Mouse (Mus musculus) midbrain, postnatal 0 days (tissue): ENCODE measurements around the gene Klhl42. TPM values are rescaled to one million over a fixed set of nuclear protein-coding genes. Genes with fewer than 3 reads are reported as not detected.

Experiments
- ATAC-seq: fragments of 200-750 bp; cut with Nextera tagmentation; 2 replicates; pipeline ENCODE4 v1.8.0; 2017; ENCODE audit warnings: moderate number of reproducible peaks, mild to moderate bottlenecking, moderate TSS enrichment, moderate library complexity; ENCODE audit not compliant: low FRiP score
- DNase-seq: peaks from one replicate; pipeline ENCODE4 v3.0.0-alpha.2; 2015; ENCODE audit warnings: low spot score
- H3K27ac ChIP-seq: fragments of 300-500 bp; sonication (generic); 2 replicates; pipeline ENCODE4 v1.5.1; 2014; ENCODE audit warnings: low read depth, mild to moderate bottlenecking, low read length, mixed read lengths
- H3K27me3 ChIP-seq: fragments of 300-500 bp; sonication (generic); 2 replicates; pipeline ENCODE4 v1.6.1; 2014; ENCODE audit warnings: low read length, control low read depth, mixed read lengths; ENCODE audit not compliant: insufficient read depth
- H3K36me3 ChIP-seq: fragments of 300-500 bp; sonication (generic); 2 replicates; pipeline ENCODE4 v1.6.1; 2014; ENCODE audit warnings: low read length, control low read depth, mixed read lengths; ENCODE audit not compliant: insufficient read depth
- H3K4me1 ChIP-seq: fragments of 300-500 bp; sonication (generic); 2 replicates; pipeline ENCODE4 v1.6.1; 2014; ENCODE audit warnings: mild to moderate bottlenecking, control low read depth, antibody characterized with exemption, low read length, mixed read lengths; ENCODE audit not compliant: insufficient read depth
- H3K4me2 ChIP-seq: fragments of 300-500 bp; sonication (generic); 2 replicates; pipeline ENCODE4 v1.6.1; 2014; ENCODE audit warnings: low read depth, mild to moderate bottlenecking, low read length, mixed read lengths; ENCODE audit not compliant: poor library complexity, severe bottlenecking
- H3K4me3 ChIP-seq: fragments of 300-500 bp; sonication (generic); 2 replicates; pipeline ENCODE4 v1.5.1; 2014; ENCODE audit warnings: low read depth, mild to moderate bottlenecking, low read length, moderate library complexity
- H3K9ac ChIP-seq: fragments of 300-500 bp; sonication (generic); replicated peaks from 2 replicates; pipeline ENCODE4 v1.6.1; 2014; ENCODE audit warnings: mild to moderate bottlenecking, low read length, moderate library complexity, mixed read lengths; ENCODE audit not compliant: poor library complexity, severe bottlenecking
- H3K9me3 ChIP-seq: fragments of 300-500 bp; sonication (generic); 2 replicates; pipeline ENCODE4 v1.6.1; 2016; ENCODE audit warnings: low read length, control low read depth
- CTCF ChIP-seq: IDR thresholded peaks from 2 replicates; pipeline ENCODE4 v1.5.1; 2016; ENCODE audit warnings: antibody characterized with exemption, mild to moderate bottlenecking
- WGBS: fragments of 180-500 bp; shearing (Covaris S2); extraction: QIAGEN DNeasy Blood & Tissue Kit; methylation state at CpG from one replicate; pipeline ENCODE4 v1.1.7; 2014; 5-methylcytosine and 5-hydroxymethylcytosine counted together
- polyA plus RNA-seq: library from polyadenylated mRNA; unstranded; fragments of >200 nt; fragmentation: Nextera tagmentation; extraction: Ambion mirVana; gene quantifications from 2 replicates; pipeline ENCODE4 v1.2.1, GENCODE M21; 2015
- total RNA-seq: library from RNA; depleted of rRNA; stranded (reverse); fragments of >200 nt; gene quantifications from 2 replicates; pipeline ENCODE4 v1.2.3, GENCODE M21; 2014

Klhl42 gene
- total and polyA plus RNA-seq, 2 experiments from 2014 or later = 6.4 to 26.0 TPM

DNA sequence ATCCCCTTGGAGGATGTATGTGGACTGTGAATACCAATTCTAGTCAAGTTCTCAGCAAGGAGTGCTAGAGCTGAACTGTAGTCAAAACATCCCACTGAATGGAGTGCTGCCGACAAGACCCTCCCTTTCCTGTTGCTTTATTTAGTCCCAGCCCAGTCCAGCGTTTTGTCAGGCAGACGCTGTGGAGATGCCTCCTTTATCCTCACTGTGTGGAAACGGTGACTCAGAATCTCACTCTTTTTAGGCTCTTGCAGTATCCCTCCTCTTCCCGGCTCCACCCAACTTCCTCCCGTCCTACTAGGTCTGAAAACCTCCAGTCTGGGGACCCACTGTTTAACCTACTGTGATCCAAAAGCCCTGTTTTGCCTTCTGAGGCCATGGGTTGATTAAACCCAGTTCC lies 30.1 kb downstream of the Klhl42 start:
- no peak for TF ChIP-seq CTCF
- H3K4me2 ChIP-seq = no peak overlapping the region
- WGBS = 50% methylated on average over 6 of the region's 6 CpGs
- no peaks in the 10 kb centered on the region for H3K4me1 ChIP-seq
- DNase-seq (no peak), ATAC-seq (no peak)
- no peak overlapping the region for H3K4me3 ChIP-seq
- H3K9ac ChIP-seq = no peak overlapping the region
- no peaks in the 10 kb centered on the region for H3K36me3 ChIP-seq
- H3K9me3 ChIP-seq = no peaks in the 10 kb centered on the region
- no peaks in the 10 kb centered on the region for H3K27me3 ChIP-seq
- no peak overlapping the region for H3K27ac ChIP-seq

DNA sequence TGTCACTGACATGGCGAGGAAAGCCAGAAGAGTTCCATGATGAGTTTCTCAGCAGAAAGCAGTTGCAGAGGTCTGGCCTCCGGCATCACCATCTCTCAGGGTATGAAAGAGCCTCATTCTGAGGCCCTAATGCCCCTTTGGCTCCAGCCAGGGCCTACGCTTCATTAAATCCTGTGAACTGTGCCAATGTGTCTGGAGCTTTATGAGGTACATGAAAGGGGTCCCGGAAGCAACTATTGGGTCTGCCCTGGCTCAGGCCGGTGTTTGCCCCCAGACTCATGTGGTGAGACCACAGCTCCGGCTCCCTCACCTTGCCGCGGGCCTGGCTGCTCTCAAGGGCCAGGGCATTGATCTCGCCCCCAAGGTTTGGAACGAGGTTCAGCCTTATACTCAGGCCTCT lies 36.1 kb downstream of the Klhl42 start:
- Histone ChIP-seq H3K4me2 (no peak overlapping the region), H3K27me3 (no peaks in the 10 kb centered on the region), H3K9me3 (no peaks in the 10 kb centered on the region), H3K36me3 (no peaks in the 10 kb centered on the region), H3K9ac (no peak overlapping the region), H3K4me3 (no peak overlapping the region), H3K4me1 (no peaks in the 10 kb centered on the region), H3K27ac (no peak overlapping the region)
- ATAC-seq = no peak
- WGBS = 91% methylated on average over 10 of the region's 10 CpGs
- no peak for DNase-seq
- no peak for TF ChIP-seq CTCF

DNA sequence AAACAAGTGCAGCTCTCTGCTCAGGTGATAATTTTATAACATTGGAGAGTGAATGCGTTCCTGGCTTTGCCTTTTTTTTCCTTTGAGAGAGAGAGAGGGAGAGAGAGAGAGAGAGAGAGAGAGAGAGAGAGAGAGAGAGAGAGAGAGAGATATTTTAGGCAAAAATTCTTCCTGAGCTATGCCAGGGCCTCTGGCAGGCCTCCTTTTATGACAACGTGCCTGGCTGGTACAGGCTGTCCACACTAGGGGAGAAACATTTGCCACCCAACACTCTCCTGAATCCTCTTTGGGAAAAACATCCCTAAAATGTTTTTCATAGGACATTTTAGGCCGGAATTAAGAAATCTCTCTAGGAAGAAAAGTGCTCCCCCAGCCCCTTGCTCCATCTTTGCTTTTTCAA lies 47.1 kb downstream of the Klhl42 start:
- Histone ChIP-seq H3K4me2 (no peak overlapping the region), H3K9ac (no peak overlapping the region), H3K27me3 (no peaks in the 10 kb centered on the region), H3K9me3 (no peaks in the 10 kb centered on the region), H3K4me1 (no peaks in the 10 kb centered on the region), H3K27ac (no peak overlapping the region), H3K4me3 (no peak overlapping the region), H3K36me3 (no peaks in the 10 kb centered on the region)
- no peak for DNase-seq
- ATAC-seq = no peak
- 88% methylated on average over 3 of the region's 3 CpGs for WGBS
- TF ChIP-seq CTCF = no peak

DNA sequence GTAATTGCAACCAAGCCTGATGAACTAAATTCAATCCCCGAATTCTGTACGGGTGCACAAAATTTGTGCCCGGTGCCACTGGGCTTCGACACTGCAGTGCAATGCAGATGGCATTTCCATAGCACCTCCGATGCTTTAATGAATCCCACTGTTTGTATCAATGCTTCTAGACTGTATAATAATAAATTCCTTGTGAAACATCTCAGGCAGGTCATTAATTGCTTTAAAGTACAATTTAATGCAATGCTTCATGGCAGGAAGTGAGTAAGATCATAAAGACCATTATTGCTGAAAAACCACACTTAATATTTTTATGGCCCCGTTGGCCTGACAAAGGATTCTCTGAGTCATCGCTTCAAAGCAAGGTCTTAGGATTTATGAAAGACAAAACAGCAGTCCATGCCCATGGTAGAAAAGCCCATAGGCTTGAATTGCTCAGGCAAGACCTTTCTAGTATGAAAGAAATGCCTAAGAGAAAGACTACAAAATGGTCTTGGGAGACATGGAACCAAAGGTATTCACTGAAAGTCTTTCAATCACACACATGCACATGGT lies 49.5 kb downstream of the Klhl42 start:
- ATAC-seq = no peak
- Histone ChIP-seq H3K4me1 (no peaks in the 10 kb centered on the region), H3K9ac (no peak overlapping the region), H3K9me3 (no peaks in the 10 kb centered on the region), H3K36me3 (no peaks in the 10 kb centered on the region), H3K4me2 (no peak overlapping the region), H3K27me3 (no peaks in the 10 kb centered on the region), H3K4me3 (no peak overlapping the region), H3K27ac (no peak overlapping the region)
- WGBS = 95% methylated on average over 7 of the region's 7 CpGs
- no peak for TF ChIP-seq CTCF
- DNase-seq = no peak

DNA sequence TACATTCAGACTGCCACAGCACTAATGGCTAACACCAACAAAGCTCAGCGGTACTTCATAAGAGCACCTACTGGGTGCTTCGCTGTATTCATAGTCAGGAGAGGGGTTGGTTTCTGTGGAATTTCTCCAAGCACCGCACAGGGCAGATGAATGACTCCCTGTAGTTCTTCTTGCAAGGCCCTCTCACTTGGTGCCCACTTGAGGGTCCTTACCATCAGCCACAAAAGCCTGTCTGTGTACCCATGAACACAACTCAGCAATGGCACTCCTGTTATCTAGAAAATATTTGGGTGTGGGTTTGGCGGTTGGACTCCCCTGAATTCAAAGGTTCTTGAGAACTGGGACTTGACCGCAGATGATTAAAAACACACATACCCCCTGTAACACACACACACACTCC lies 53.5 kb downstream of the Klhl42 start:
- H3K4me1 ChIP-seq = no peaks in the 10 kb centered on the region
- H3K27ac ChIP-seq = no peak overlapping the region
- no peaks in the 10 kb centered on the region for H3K36me3 ChIP-seq
- no peak overlapping the region for H3K4me2 ChIP-seq
- TF ChIP-seq CTCF = no peak
- H3K9me3 ChIP-seq = no peaks in the 10 kb centered on the region
- ATAC-seq (no peak), DNase-seq (no peak)
- whole genome bisulfite sequencing = 93% methylated on average over 5 of the region's 5 CpGs
- no peaks in the 10 kb centered on the region for H3K27me3 ChIP-seq
- no peak overlapping the region for H3K4me3 ChIP-seq
- no peak overlapping the region for H3K9ac ChIP-seq

DNA sequence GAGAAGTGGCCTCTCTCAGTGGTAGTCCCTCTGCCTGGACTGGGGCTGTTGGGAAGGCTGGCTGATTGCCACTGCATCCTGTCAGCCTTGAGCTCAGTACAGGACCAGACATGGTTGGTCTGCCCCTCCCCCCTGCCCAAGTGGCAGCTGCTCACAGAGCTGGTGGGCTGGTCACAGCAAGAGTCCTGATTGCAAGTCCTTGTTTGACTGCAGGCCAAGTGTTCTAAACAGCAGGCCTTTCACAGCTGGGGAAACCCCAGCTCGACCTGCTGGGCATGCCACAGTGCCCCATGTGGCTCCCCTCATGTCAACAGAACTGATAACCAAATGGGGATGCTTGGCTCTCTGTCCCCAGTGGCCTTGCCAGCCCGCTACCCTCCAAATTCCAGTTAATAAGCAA lies 54.1 kb downstream of the Klhl42 start:
- Histone ChIP-seq H3K27ac (no peak overlapping the region), H3K4me3 (no peak overlapping the region), H3K4me1 (no peaks in the 10 kb centered on the region), H3K27me3 (no peaks in the 10 kb centered on the region), H3K9me3 (no peaks in the 10 kb centered on the region), H3K9ac (no peak overlapping the region), H3K4me2 (no peak overlapping the region), H3K36me3 (no peaks in the 10 kb centered on the region)
- 17% methylated on average over 2 of the region's 2 CpGs for WGBS
- no peak for TF ChIP-seq CTCF
- ATAC-seq (peak; percentile 85; the same call in 1 of the 2 replicates), DNase-seq (peak; percentile 89)
